Mouse (Mus musculus): ENCODE data around the gene Olfr1112.
"Not testable (repeated sequence)": the region's sequence is repeated elsewhere in the genome, so short reads cannot be mapped to it uniquely, and the experiment has no call there.

Olfr1112 gene

DNA sequence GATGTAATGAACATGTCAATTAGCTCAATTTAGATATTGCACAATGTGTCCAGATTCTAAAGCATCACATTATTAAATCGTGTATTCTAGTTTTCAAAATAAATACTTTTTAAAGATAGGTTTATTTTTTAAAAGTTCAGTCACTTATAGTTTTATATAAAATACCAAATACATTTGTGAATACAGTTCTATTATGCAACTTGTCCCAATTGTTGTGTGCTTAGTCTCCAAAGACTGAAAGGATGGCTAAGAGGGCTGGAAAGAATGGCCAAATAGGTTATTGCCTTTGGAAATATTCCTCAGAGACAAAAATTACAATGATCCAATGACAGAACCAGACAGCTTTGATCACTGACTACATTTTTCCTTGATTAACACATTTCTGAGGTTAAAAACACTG lies at the start of gene Olfr1112:
Olfr1112 (plus strand) TSS at position 301 of the 400 bp plus-strand sequence.
- DNase-seq (ENCODE audit: low spot score) = no peak

DNA sequence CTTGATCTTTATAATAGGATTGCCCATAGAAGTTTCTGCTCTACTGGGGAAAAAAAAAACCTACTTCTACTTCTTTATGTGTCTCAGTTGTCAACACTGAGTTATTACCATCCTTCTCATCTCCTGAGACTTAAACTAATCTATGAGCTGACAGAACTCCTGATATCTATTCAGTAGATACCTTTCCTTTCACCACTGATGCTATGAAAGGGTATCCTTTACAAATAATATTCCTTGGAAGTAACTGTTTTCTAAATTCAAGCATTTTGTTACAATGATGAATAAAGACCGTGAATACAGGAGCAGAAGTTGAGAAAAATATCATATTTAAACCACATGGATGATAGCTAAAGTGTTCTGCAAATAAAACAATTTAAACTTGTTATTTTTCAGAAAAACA lies 47.4 kb upstream of the Olfr1112 start, which contains the start of gene Olfr1110:
Olfr1110 (minus strand) TSS at position 101 of the 400 bp plus-strand sequence.
- no peak for DNase-seq (ENCODE audit: low spot score)

DNA sequence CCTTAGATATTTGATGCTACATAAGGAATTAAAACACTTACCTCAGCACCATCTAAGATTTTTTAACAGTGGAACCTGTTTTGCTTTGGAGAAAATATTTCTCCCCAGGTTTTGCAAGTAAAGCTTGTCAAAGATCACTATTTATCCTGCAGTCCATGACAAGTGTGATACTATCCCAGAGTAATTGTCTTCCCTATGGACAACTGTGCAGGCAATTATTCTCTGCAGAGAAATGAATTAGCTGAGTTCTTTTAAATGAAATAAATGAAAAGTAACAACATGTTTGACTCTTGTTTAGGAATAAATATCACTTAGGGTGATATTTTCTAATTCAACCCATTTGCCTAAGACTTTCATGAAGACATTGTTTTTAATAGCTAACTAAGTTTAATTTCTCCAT lies 35.1 kb upstream of the Olfr1112 start, which contains the start of gene Olfr1111:
Olfr1111 (minus strand) TSS at position 101 of the 400 bp plus-strand sequence.
- no peak for DNase-seq (ENCODE audit: low spot score)

DNA sequence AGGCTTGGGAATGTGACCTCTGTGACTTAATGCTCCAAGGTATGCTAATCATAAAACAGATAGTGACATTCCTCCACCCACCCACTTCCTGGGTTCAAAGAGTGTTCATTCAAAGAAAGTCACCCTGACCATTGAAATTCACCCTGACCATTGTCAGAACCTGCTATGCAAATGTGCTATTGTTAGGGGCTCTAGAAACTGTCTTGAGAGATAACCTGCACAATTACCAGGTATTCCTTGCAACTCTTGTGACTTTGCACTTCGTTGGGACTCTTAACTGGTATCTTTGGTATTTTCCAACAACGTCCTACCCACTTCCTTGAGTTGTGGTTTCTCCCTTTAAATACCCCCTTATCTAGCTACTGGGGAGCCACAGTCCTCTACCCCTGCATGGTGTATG lies 19.9 kb upstream of the Olfr1112 start:
- not testable (repeated sequence) for DNase-seq (ENCODE audit: low spot score)

DNA sequence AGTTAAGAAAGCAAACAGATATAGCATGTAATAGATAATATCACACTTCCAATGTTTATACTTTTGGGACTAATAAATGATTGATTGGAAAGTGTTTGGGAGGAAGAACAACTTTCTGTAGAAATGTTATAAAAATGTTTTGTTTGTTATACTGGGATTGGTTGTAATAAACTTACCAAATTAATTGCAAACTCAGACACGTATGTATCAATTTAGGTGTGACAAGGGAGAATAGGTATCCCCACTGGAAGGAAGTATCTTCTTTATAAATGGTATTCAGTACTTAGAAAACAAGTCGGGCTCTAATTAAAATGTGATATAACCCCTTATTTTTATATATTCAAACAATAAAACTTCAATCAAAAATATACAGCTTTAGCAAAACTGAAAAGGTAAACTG lies 21.1 kb downstream of the Olfr1112 start, which contains the start of gene Olfr1113:
Olfr1113 (plus strand) TSS at position 301 of the 400 bp plus-strand sequence.
- no peak for DNase-seq (ENCODE audit: low spot score)

Data from layer of hippocampus, adult 9-10 months (tissue).